Mouse (Mus musculus) heart, adult 2 months (tissue): Measurements from ENCODE around the gene Sorbs1. TPM values are rescaled to one million over a fixed set of nuclear protein-coding genes. Genes with fewer than 3 reads are reported as not detected.

Experiments
- DNase-seq, 2 experiments: peaks; one replicate each; pipeline ENCODE4 v3.0.0; 2021
- H3K27ac ChIP-seq: fragments of 200-600 bp; 2 replicates; pipeline ENCODE4 v1.8.1; 2022
- H3K27me3 ChIP-seq: fragments of 200-500 bp; 2 replicates; pipeline ENCODE4 v1.6.1; 2012; ENCODE audit warnings: mild to moderate bottlenecking, low read length, inconsistent platforms, mixed read lengths; ENCODE audit not compliant: control insufficient read depth, insufficient read depth
- H3K36me3 ChIP-seq: fragments of 200-500 bp; 2 replicates; pipeline ENCODE4 v1.6.1; 2012; ENCODE audit warnings: low read length, inconsistent platforms; ENCODE audit not compliant: control insufficient read depth, insufficient read depth
- H3K4me1 ChIP-seq: fragments of 200-500 bp; 2 replicates; pipeline ENCODE4 v1.6.1; 2011; ENCODE audit warnings: low read length; ENCODE audit not compliant: control insufficient read depth, insufficient read depth
- H3K4me3 ChIP-seq: fragments of 200-600 bp; 2 replicates; pipeline ENCODE4 v1.8.1; 2022
- H3K79me2 ChIP-seq: fragments of 200-500 bp; replicated peaks from 2 replicates; pipeline ENCODE4 v1.6.1; 2012; ENCODE audit warnings: mild to moderate bottlenecking, inconsistent platforms, low read length, moderate library complexity, mixed read lengths; ENCODE audit not compliant: control insufficient read depth, insufficient read depth
- H3K9ac ChIP-seq: fragments of 200-500 bp; 2 replicates; pipeline ENCODE4 v1.6.1; 2012; ENCODE audit warnings: low read depth, mild to moderate bottlenecking, control low read depth, inconsistent platforms, low read length, mixed read lengths
- CTCF ChIP-seq: fragments of 200-600 bp; IDR thresholded peaks from 2 replicates; pipeline ENCODE4 v1.8.1; 2022; ENCODE audit warnings: antibody characterized with exemption, mild to moderate bottlenecking, moderate library complexity
- EP300 ChIP-seq: fragments of 200-500 bp; IDR thresholded peaks from 2 replicates; pipeline ENCODE4 v1.6.1; 2011; ENCODE audit warnings: low read depth, low read length, control low read depth; ENCODE audit not compliant: insufficient read depth
- POLR2A ChIP-seq: fragments of 200-500 bp; IDR thresholded peaks from 2 replicates; pipeline ENCODE4 v1.6.1; 2011; ENCODE audit warnings: mild to moderate bottlenecking, low read depth, low read length, control low read depth; ENCODE audit not compliant: insufficient read depth
- WGBS: fragments of 180-500 bp; shearing (Covaris S2); methylation state at CpG from one replicate; pipeline ENCODE4 v1.1.7; 2018; 5-methylcytosine and 5-hydroxymethylcytosine counted together
- intact Hi-C: fragments of 180-260 bp; cut with DNase I; formaldehyde crosslinking; loops from one replicate; pipeline ENCODE4 v1.15.1; 2025
- polyA plus RNA-seq: library from polyadenylated mRNA; depleted of rRNA; stranded (reverse); fragments of >200 nt; gene quantifications from 2 replicates; pipeline ENCODE4 v1.2.3, GENCODE M21; 2012
- total RNA-seq, 2 experiments: library from RNA; stranded (reverse); gene quantifications; 2 replicates each; pipeline ENCODE4 v1.2.3; 2021

Sorbs1 gene
- total and polyA plus RNA-seq, 3 experiments: 185 to 971 (median 638) TPM

GRCm38 (mm10) chr19:40476491-40476890 is 37.1 kb downstream of the Sorbs1 start:
- Histone ChIP-seq H3K9ac (no peak overlapping the region), H3K27me3 (no peaks in the 10 kb centered on the region), H3K27ac (peak overlapping the region; percentile 40), H3K79me2 (peaks cover 10% of the 10 kb centered on the region), H3K4me3 (no peak overlapping the region), H3K36me3 (peaks cover 59% of the 10 kb centered on the region), H3K4me1 (peaks cover 49% of the 10 kb centered on the region)
- WGBS: 60% methylated on average over 4 of the region's 4 CpGs
- no peak for TF ChIP-seq CTCF
- no peak for TF ChIP-seq POLR2A
- TF ChIP-seq EP300: no peak
- intact Hi-C loops: no loop called here
- no peak for DNase-seq

- no peaks in the 10 kb centered on the region for H3K27me3 ChIP-seq
- peaks cover 34% of the 10 kb centered on the region for H3K4me1 ChIP-seq
- peak overlapping the region; percentile 82 for H3K27ac ChIP-seq
- peak overlapping the region; percentile 32 for H3K9ac ChIP-seq
- intact Hi-C loops: loop anchor here (2.0 kb wide), 1 partner anchor 19 kb away; no protein-coding TSS in a partner anchor
- WGBS: 39% methylated on average over 10 of the region's 10 CpGs
- TF ChIP-seq EP300 (peak; percentile 86), CTCF (no peak), POLR2A (peak; percentile 12; the same call in 1 of the 2 replicates)
- H3K4me3 ChIP-seq: no peak overlapping the region
- H3K79me2 ChIP-seq: peaks cover 11% of the 10 kb centered on the region
- DNase-seq: peak; percentile 45 to 68
- H3K36me3 ChIP-seq: peaks cover 52% of the 10 kb centered on the region
These were observed 41.9 kb downstream of the Sorbs1 start for GRCm38 (mm10) chr19:40471526-40472245.

GRCm38 (mm10) chr19:40469792-40470191 is 43.8 kb downstream of the Sorbs1 start:
- H3K4me1 ChIP-seq: peaks cover 29% of the 10 kb centered on the region
- peaks cover 42% of the 10 kb centered on the region for H3K36me3 ChIP-seq
- no peak overlapping the region; the same call in 1 of the 2 replicates for H3K27ac ChIP-seq
- no peak for DNase-seq
- H3K4me3 ChIP-seq: no peak overlapping the region
- 79% methylated on average over 5 of the region's 5 CpGs for WGBS
- intact Hi-C loops: no loop called here
- H3K9ac ChIP-seq: no peak overlapping the region
- H3K79me2 ChIP-seq: peaks cover 6% of the 10 kb centered on the region
- no peaks in the 10 kb centered on the region for H3K27me3 ChIP-seq
- TF ChIP-seq EP300 (no peak), POLR2A (no peak), CTCF (no peak)

GRCm38 (mm10) chr19:40468308-40468707 is 45.3 kb downstream of the Sorbs1 start:
- intact Hi-C loops: no loop called here
- WGBS: 48% methylated on average over 3 of the region's 3 CpGs

GRCm38 (mm10) chr19:40467810-40468209 is 45.8 kb downstream of the Sorbs1 start:
- WGBS: 19% methylated on average over 9 of the region's 9 CpGs
- DNase-seq: peak; percentile 47 to 57
- H3K79me2 ChIP-seq: peaks cover 11% of the 10 kb centered on the region
- intact Hi-C loops: loop anchor here (2.0 kb wide), 1 partner anchor 25 kb away; no protein-coding TSS in a partner anchor
- H3K36me3 ChIP-seq: peaks cover 27% of the 10 kb centered on the region
- peak overlapping the region; percentile 79 for H3K27ac ChIP-seq
- H3K9ac ChIP-seq: no peak overlapping the region
- H3K4me3 ChIP-seq: no peak overlapping the region
- H3K27me3 ChIP-seq: no peaks in the 10 kb centered on the region
- H3K4me1 ChIP-seq: peaks cover 34% of the 10 kb centered on the region
- TF ChIP-seq EP300: no peak
- no peak for TF ChIP-seq CTCF
- no peak for TF ChIP-seq POLR2A

More at GRCm38 (mm10) chr19:40468308-40468707, 45.3 kb downstream of the Sorbs1 start:
- Histone ChIP-seq H3K4me1 (peaks cover 34% of the 10 kb centered on the region), H3K27me3 (no peaks in the 10 kb centered on the region), H3K79me2 (peaks cover 10% of the 10 kb centered on the region), H3K36me3 (peaks cover 30% of the 10 kb centered on the region), H3K9ac (no peak overlapping the region), H3K4me3 (no peak overlapping the region), H3K27ac (peak overlapping the region; percentile 79)
- TF ChIP-seq CTCF (no peak), EP300 (no peak), POLR2A (no peak)
- no peak for DNase-seq

- WGBS: 83% methylated on average over 3 of the region's 3 CpGs
- Histone ChIP-seq H3K36me3 (peaks cover 25% of the 10 kb centered on the region), H3K27me3 (no peaks in the 10 kb centered on the region), H3K27ac (no peak overlapping the region), H3K4me3 (no peak overlapping the region), H3K9ac (no peak overlapping the region), H3K79me2 (peaks cover 12% of the 10 kb centered on the region), H3K4me1 (peaks cover 35% of the 10 kb centered on the region)
- DNase-seq: no peak
- intact Hi-C loops: no loop called here
- TF ChIP-seq POLR2A: no peak
- TF ChIP-seq CTCF: no peak
- no peak for TF ChIP-seq EP300
These were observed 48.2 kb downstream of the Sorbs1 start for GRCm38 (mm10) chr19:40465339-40465738.
